Mouse (Mus musculus) frontal cortex, postnatal 36 days (tissue): Measurements from ENCODE around the gene Mto1.
"Not testable (repeated sequence)": the region's sequence is repeated elsewhere in the genome, so short reads cannot be mapped to it uniquely, and the experiment has no call there.

Experiments used
- DNase-seq, 2 experiments: peaks; one replicate each; pipeline ENCODE4 v3.0.0; 2022; ENCODE audit warnings: low spot score in 2 of 2

Mto1 gene

DNA sequence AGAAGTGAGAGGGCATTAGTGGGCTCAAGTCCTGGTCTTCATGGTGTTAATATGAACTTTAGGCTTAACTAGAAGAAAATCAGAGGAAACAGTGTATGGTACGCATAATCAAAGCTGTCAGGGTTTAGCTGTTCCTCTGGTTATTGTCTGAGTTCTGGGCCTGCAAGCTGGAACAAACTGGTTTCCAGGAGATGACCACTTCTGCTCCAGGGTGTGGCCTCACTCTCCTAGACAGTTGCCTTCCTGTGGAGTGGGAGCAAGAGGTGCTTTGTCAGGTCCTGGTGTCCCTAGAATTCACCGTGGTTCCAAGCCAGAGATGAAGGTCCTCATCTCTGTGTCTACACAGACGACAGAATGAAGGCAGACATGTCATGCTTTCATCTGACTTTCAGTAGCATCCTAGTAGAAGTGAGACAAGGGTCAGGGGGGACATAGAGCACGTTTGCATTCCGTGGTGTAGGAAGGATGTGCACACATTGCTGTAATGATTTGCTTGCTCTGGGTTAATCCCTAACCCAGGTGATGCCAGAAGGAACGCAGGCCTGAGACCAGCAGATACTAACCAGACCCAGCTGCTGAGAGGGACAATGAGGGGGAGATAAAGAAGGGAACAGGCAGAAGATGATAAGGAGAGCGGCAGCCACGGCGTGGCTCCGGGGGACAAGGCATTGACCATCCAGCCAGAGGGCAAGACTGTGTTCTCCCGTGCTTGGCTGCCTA is 58.2 kb downstream of the Mto1 start:
- no peak for DNase-seq

DNA sequence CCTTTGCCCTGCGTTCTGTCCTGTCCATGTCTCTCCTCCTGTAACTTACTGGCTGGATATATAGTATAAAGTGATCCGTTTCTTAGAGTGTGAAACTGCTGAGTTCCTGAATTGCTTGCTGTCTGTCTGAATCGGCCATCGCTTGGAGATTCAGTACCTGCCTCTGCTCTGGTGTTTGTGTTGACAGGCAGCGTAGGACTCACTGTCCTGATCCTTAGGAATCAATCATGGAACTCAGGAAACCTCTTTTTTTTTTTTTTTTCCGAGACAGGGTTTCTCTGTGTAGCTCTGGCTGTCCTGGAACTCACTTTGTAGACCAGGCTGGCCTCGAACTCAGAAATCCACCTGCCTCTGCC is 58.7 kb downstream of the Mto1 start:
- DNase-seq, result no peak

DNA sequence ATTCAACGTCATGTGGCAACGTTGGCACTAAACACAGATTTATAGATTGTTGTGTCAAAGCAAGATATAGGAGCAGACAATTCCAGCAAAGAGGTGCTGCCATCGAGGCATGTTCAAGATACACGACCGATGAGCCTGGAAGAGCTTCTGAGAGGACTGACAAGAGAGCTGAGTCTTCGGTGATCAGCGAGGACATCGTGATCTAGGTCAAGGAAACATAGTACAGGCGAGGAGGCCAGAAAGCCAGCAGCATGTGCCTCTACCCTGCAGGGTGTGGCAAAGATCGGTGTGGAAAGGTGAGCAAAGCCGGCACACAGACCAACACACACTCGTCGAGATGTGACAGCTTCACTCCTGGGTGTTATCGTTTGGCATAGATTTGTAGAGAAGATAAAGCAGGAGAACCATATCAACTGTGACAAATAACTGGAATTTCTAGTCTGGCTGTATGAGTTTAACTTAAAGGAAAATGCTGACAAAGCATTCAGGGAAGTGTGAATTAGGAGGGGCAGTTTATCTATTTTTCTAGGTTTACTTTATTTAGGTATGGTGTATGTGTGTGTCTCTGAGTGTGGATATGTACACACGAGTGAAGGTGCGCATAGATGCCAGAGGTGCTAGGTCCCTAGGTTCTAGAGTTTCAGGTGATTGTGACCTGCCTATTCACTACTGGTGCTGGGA is 60.2 kb downstream of the Mto1 start:
- no peak for DNase-seq

DNA sequence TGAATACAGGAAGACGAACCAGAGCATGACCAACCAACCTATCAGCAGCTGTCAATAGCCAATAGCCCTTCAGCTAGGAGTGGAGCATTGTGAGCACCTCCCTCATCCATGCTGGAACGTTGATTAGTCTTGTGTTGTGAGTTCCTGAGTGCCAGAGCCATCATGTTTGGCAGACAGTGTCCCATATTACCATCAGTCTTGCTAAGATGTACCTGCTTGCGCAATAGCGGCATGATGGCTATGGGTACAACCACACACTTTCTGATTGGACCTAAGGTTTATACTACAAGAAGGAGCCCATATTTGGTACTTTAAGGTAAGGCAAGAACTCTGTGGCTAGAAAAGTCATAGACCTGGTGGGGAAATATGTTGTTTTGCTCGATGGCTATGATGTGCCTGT is 63.7 kb downstream of the Mto1 start:
- DNase-seq, result no peak

DNA sequence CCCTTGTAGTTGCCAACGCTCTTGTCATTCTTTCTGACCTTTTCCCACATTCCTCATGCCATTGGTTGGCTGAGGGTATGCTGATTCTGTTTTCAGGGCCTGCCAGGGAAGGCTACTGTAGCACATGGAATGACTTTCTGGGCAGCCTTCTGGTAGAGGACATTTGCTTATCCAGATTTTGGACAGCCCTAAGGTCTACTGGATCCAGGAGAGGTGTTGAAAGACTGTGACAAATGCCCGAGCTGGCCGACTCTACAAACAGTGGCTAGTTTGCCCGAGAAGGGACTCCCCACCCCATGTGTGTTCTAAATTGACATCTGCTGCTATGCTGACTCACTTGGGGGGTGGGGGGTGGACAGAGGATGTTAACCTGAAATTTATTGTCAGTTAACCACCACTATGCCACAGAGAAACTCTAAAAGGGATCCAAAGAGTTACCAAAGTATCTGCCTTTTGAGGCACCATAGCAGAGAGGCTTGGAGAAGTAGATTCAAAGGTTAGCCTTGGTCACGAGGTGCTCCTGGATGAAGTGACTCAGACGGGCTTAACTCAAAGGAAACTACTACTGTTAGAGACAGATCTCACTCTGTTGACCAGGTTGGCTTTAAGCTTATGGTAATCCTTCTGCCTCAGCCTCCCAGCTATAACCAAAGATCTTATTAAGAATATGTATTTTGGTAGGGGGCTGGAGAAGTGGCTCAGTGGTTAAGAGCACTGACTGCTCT is 65.9 kb downstream of the Mto1 start:
- DNase-seq, result no peak

DNA sequence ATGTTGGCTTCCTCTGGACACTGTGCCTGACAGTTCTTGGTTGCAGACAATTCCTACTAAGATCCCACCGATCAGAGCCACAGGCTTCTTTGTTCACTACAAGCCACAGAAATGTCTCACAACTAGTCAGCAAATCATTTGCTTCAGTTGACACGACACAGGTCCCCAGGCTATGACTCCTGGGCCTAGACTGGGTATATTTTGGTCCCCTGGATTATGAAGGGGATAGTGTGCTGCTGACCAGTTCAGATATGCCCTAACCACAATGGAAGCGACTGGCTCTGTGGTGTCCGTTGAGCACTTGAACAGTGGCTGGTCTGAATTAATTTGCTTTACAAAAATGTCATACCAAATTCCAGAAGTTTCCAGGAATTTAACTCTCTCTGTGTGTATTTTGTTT is 66.7 kb downstream of the Mto1 start:
- no peak for DNase-seq

DNA sequence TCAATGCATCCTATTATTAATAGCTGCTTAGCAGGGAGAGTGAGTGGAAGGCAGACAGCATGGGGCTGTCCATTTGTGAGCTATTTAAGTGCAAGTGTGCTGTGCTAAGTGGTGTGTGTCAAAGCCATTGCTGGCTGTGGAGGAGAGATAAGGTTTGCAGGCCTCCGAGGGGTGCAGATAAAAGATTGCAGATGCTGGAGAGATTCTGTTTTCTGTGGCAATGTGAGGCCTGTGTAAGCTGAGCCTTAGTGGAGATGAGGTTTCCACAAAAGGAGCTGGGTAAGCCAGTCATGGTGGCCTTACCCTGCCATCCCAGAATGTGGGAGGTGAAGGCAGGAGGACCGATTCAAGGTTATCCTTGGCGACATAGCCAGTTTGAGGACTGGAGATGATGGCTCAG is 68.1 kb downstream of the Mto1 start:
- no peak for DNase-seq

DNA sequence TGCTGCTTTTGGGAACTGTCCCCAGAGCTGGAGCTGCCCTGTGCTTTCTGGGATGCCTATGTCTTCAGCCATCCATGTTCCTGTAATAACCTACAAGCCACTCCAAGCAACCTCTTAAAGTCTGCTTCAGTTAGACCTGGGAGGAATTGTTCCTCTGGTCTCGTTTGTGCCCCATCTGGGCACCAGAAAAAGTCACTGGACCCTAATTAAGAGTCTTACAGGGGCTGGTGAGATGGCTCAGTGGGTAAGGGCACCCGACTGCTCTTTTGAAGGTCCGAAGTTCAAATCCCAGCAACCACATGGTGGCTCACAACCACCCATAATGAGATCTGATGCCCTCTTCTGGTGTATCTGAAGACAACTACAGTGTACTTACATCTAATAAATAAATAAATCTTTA is 69.2 kb downstream of the Mto1 start:
- DNase-seq, result not testable (repeated sequence)

DNA sequence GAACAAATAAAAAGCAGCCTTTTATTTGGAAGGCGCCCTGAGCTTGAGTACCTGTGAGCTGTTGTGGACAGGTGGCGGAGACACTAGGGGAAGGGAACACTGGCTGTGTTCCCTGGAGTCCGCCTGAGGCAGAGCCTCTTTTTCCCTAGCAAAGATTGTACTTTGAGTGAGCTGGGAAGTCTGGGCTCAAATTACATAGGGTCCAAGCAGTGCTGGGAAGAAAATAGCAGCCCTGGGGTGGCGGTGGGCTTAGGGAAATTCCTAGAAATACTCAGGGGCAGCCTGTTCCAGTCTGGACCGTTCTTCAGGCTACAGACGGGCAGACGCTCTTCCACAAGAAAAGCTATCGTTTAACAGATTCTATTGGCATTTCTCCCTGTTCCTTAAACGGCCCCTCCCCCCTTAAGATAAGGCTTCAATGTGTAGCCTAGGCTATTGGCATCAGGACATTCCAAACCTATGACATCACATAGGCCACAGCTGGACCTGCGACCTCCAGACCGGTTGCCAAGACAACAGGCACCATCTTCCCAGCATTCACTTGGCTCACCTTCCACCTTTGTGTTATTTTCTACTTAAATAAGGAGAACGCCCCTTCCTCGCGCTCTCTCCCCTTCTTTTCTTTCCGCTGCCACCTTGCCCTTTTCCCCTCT is 72.2 kb downstream of the Mto1 start:
- no peak for DNase-seq

DNA sequence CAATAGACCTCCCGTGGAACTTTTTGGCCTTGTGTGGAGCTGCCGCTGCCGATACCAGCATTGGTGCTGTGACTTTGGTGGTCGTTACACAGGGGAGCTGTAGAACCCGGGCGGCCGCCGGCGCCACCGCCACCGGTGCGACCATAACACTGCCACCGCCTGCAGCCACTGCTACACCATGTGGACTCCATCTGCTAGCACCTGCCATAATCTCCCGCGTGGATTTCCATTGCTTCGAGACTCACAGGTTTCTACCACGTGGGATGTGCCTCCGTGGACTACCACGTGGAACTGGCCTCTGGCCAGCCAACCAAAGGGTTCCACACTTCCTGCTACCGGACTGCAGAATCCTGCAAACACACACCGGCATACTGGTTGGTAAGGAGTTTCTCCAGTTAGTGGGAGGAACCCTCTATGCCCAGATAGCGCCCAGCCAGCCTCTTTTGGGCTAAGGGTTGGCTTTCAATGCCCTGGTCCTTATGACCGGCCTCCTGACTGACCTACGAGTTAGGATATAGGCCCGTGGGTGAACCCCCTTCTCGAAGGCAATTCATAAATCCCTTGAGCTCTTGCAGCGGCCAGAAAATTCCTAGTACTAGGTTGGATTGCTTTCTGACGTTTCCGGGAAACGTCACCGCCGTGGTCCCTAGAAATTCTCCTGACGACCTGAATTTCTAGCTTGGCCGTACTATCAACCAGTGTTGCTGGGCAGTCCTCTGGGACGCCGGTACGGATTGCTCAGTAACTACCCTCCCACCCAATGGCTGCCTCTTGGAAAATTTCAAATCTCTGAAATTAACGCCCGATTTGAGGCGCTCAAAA is 73.0 kb downstream of the Mto1 start:
- DNase-seq, result peak in 1 of 2 experiments; percentile 39

DNA sequence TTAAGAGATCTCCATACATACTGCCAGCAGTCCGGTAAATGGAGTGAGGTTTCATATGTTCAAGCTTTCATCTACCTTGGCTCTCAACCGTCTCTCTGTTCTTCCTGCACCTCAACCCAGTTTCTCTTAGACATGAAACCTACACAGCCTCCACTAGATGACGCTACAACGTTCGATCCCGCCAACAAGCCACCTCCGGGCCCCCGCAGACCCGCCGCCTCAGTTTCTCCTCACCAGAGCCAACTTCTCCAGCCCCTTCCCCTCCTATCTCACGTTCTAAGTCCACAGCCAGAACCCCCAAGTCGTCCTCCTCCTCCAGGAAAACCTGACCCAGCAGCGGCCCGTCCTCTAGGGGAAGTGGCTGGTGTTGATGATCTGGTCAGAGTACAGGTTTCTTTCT is 73.7 kb downstream of the Mto1 start:
- no peak for DNase-seq
